Mouse (Mus musculus) MEL (cell line): ENCODE data around the gene Ddb1. TPM values are rescaled to one million over a fixed set of nuclear protein-coding genes. Genes with fewer than 3 reads are reported as not detected.

Experiments
- DNase-seq: peaks from one replicate; pipeline ENCODE4 v3.0.0; 2011; ENCODE audit warnings: low read depth, low spot score
- H3K27ac ChIP-seq: 2 replicates; pipeline ENCODE4 v1.5.1; 2012; ENCODE audit warnings: low read depth, mild to moderate bottlenecking, control low read depth, low read length, moderate library complexity; ENCODE audit not compliant: control insufficient read depth
- H3K27me3 ChIP-seq, 2 experiments: fragments of 150-350 bp in 1 of 2; sonication (generic) in 1 of 2; 2 replicates each; pipeline ENCODE4 v1.6.1; 2012; ENCODE audit warnings: low read length in 2 of 2, mild to moderate bottlenecking in 2 of 2, improper control_type of control experiment in 1 of 2, moderate library complexity in 1 of 2; ENCODE audit not compliant: insufficient read depth in 2 of 2, control insufficient read depth in 1 of 2
- H3K36me3 ChIP-seq, 2 experiments: 2 replicates each; pipeline ENCODE4 v1.6.1; 2012 to 2014; ENCODE audit warnings: low read length in 2 of 2, improper control_type of control experiment in 1 of 2, inconsistent platforms in 1 of 2, mild to moderate bottlenecking in 1 of 2; ENCODE audit not compliant: insufficient read depth in 2 of 2, control insufficient read depth in 1 of 2
- H3K4me1 ChIP-seq, 2 experiments: fragments of 150-350 bp in 1 of 2; sonication (generic) in 1 of 2; 2 replicates each; pipeline ENCODE4 v1.6.1; 2012; ENCODE audit warnings: low read length in 2 of 2, improper control_type of control experiment in 1 of 2, mild to moderate bottlenecking in 1 of 2; ENCODE audit not compliant: insufficient read depth in 2 of 2, control insufficient read depth in 1 of 2
- H3K4me3 ChIP-seq, 2 experiments: fragments of 150-350 bp in 1 of 2; sonication (generic) in 1 of 2; 2 replicates each; pipeline ENCODE4 v1.5.1; 2012; ENCODE audit warnings: low read depth in 2 of 2, low read length in 2 of 2, mild to moderate bottlenecking in 2 of 2, moderate library complexity in 2 of 2, control low read depth in 1 of 2, improper control_type of control experiment in 1 of 2; ENCODE audit not compliant: control insufficient read depth in 1 of 2, insufficient read depth in 1 of 2
- H3K79me2 ChIP-seq: 2 replicates; pipeline ENCODE4 v1.6.1; 2012; ENCODE audit warnings: mild to moderate bottlenecking, low read length, moderate library complexity; ENCODE audit not compliant: control insufficient read depth, poor library complexity, insufficient read depth
- H3K9ac ChIP-seq: 2 replicates; pipeline ENCODE4 v1.6.1; 2012; ENCODE audit warnings: low read depth, mild to moderate bottlenecking, control low read depth, low read length, moderate library complexity; ENCODE audit not compliant: control insufficient read depth, poor library complexity, severe bottlenecking
- H3K9me3 ChIP-seq: fragments of 150-350 bp; sonication (generic); replicated peaks from 2 replicates; pipeline ENCODE4 v1.6.1; 2012; ENCODE audit warnings: mild to moderate bottlenecking, low read length, improper control_type of control experiment, moderate library complexity; ENCODE audit not compliant: insufficient read depth
- CHD1 ChIP-seq: IDR thresholded peaks from 2 replicates; pipeline ENCODE4 v1.6.1; 2012; ENCODE audit warnings: low read depth, mild to moderate bottlenecking, inconsistent platforms, low read length, improper control_type of control experiment
- CTCF ChIP-seq, 3 experiments: IDR thresholded peaks in 2 of 3; conservative IDR thresholded peaks in 1 of 3; 2 replicates each; pipeline ENCODE4 v1.5.1; 2011 to 2012; ENCODE audit warnings: low read length in 3 of 3, low read depth in 2 of 3, mild to moderate bottlenecking in 2 of 3, improper control_type of control experiment in 1 of 3, inconsistent platforms in 1 of 3, mixed read lengths in 1 of 3, moderate library complexity in 1 of 3; ENCODE audit not compliant: control insufficient read depth in 1 of 3, insufficient read depth in 1 of 3, poor library complexity in 1 of 3, severe bottlenecking in 1 of 3
- ELF1 ChIP-seq: IDR thresholded peaks from 2 replicates; pipeline ENCODE4 v1.6.1; 2014; ENCODE audit warnings: low read depth, mild to moderate bottlenecking, inconsistent platforms, low read length, improper control_type of control experiment, moderate library complexity
- EP300 ChIP-seq, 2 experiments: IDR thresholded peaks; 2 replicates each; pipeline ENCODE4 v1.6.1; 2011; ENCODE audit warnings: improper control_type of control experiment in 2 of 2, low read length in 2 of 2, low read depth in 1 of 2, mild to moderate bottlenecking in 1 of 2
- GABPA ChIP-seq: IDR thresholded peaks from 2 replicates; pipeline ENCODE4 v1.6.1; 2012; ENCODE audit warnings: low read depth, mild to moderate bottlenecking, inconsistent platforms, low read length, improper control_type of control experiment, moderate library complexity
- HCFC1 ChIP-seq: IDR thresholded peaks from 2 replicates; pipeline ENCODE4 v1.6.1; 2012; ENCODE audit warnings: low read depth, mild to moderate bottlenecking, inconsistent platforms, low read length, improper control_type of control experiment, moderate library complexity
- MAX ChIP-seq: IDR thresholded peaks from 2 replicates; pipeline ENCODE4 v1.6.1; 2011; ENCODE audit warnings: low read length, improper control_type of control experiment
- MEF2A ChIP-seq: IDR thresholded peaks from 2 replicates; pipeline ENCODE4 v1.6.1; 2014; ENCODE audit warnings: low read depth, mild to moderate bottlenecking, inconsistent platforms, low read length, improper control_type of control experiment; ENCODE audit not compliant: poor library complexity, insufficient replicate concordance, severe bottlenecking; ENCODE audit errors: extremely low read depth
- MYC ChIP-seq: IDR thresholded peaks from 2 replicates; pipeline ENCODE4 v1.6.1; 2011; ENCODE audit warnings: low read depth, mild to moderate bottlenecking, low read length, improper control_type of control experiment, moderate library complexity
- POLR2AphosphoS2 ChIP-seq: IDR thresholded peaks from 2 replicates; pipeline ENCODE4 v1.6.1; 2011; ENCODE audit warnings: low read length, improper control_type of control experiment
- SIN3A ChIP-seq: IDR thresholded peaks from 2 replicates; pipeline ENCODE4 v1.6.1; 2012; ENCODE audit warnings: low read length, improper control_type of control experiment, inconsistent platforms
- SMC3 ChIP-seq: IDR thresholded peaks from 2 replicates; pipeline ENCODE4 v1.6.1; 2011; ENCODE audit warnings: low read depth, low read length, improper control_type of control experiment
- TBP ChIP-seq: IDR thresholded peaks from 2 replicates; pipeline ENCODE4 v1.8.0; 2011; ENCODE audit warnings: low read depth, low read length, improper control_type of control experiment
- UBTF ChIP-seq: IDR thresholded peaks from 2 replicates; pipeline ENCODE4 v1.6.1; 2012; ENCODE audit warnings: low read depth, mild to moderate bottlenecking, inconsistent platforms, low read length, improper control_type of control experiment, moderate library complexity, borderline replicate concordance; ENCODE audit not compliant: insufficient read depth
- ZC3H11A ChIP-seq: IDR thresholded peaks from 2 replicates; pipeline ENCODE4 v1.6.1; 2012; ENCODE audit warnings: low read depth, mild to moderate bottlenecking, inconsistent platforms, low read length, improper control_type of control experiment
- polyA plus RNA-seq, 2 experiments: library from polyadenylated mRNA; stranded (reverse) in 1 of 2; unstranded in 1 of 2; fragments of >175 nt in 1 of 2; fragments of >200 nt in 1 of 2; gene quantifications; 2 replicates each; pipeline versions ENCODE4 v1.2.1 to v1.2.4; 2012; ENCODE audit warnings: low replicate concordance in 2 of 2, low read depth in 1 of 2; ENCODE audit not compliant: insufficient read length in 2 of 2, insufficient read depth in 1 of 2, missing spikeins in 1 of 2
- total RNA-seq: library from RNA; depleted of rRNA; stranded (reverse); fragments of 300-350 nt; gene quantifications from 2 replicates; pipeline ENCODE4 v1.2.3, GENCODE M21; 2012; rRNA removed

Gene Ddb1
- total and polyA plus RNA-seq, 3 experiments, result 116 to 459 (median 365) TPM

DNA sequence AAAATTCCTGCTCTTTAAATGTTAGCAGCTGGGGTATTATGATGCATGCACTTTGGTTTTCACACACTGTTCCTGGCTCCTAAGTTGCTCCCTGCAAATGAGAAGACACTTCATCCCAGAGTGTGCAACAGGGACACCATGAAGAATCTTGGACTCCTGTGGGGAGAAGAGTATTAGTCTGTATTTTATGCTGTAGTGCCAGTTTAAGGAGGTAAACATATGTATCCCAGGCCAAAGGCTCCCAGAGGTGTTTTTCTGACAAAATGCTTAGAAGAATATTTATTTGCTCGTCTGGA is 73.6 kb downstream of the Ddb1 start:
- Histone ChIP-seq H3K9me3 (no peaks in the 10 kb centered on the region), H3K4me1 (peaks cover 0 to 10% of the 10 kb centered on the region in 2 experiments; a peak in 2 of 4 replicates), H3K27ac (no peak overlapping the region), H3K27me3 (peaks cover 10 to 16% of the 10 kb centered on the region in 2 experiments), H3K9ac (no peak overlapping the region), H3K4me3 (no peak overlapping the region), H3K36me3 (peaks cover 0 to 9% of the 10 kb centered on the region in 2 experiments; a peak in 2 of 4 replicates), H3K79me2 (no peaks in the 10 kb centered on the region)
- no peak for DNase-seq
- TF ChIP-seq MEF2A (no peak), SMC3 (no peak), EP300 (IDR thresholded peaks at IDR 0.05; ENCODE audit: low read depth in 1 of 2, low read length in 2 of 2) (no peak), HCFC1 (no peak), MAX (no peak), UBTF (no peak), CTCF (IDR thresholded peaks at IDR 0.05 in 2 of 3, conservative IDR thresholded peaks at IDR 0.05 in 1 of 3; ENCODE audit: control insufficient read depth in 1 of 3, insufficient read depth in 1 of 3, low read depth in 2 of 3, low read length in 3 of 3, poor library complexity in 1 of 3, severe bottlenecking in 1 of 3) (no peak), MYC (no peak), GABPA (no peak), CHD1 (no peak), SIN3A (no peak), POLR2AphosphoS2 (no peak), ELF1 (no peak), ZC3H11A (no peak), TBP (no peak)

Other genes starting within 250 kb of the Ddb1 start
- gene Syt7, start 216.2 kb upstream of the Ddb1 start, total RNA-seq, result not detected in 2 replicates
- not detected for gene Syt7, start 216.2 kb upstream of the Ddb1 start, polyA plus RNA-seq
- gene Lrrc10b, start 147.9 kb upstream of the Ddb1 start, total RNA-seq, result not detected in 2 replicates
- gene Lrrc10b, start 147.9 kb upstream of the Ddb1 start, polyA plus RNA-seq, result not detected
- 0.19 and 0.23 TPM in 2 replicates for gene Ppp1r32, start 122.4 kb upstream of the Ddb1 start, total RNA-seq
- gene Ppp1r32, start 122.4 kb upstream of the Ddb1 start, polyA plus RNA-seq, result under 1 TPM in 1 of 2 experiments, not detected in 1; 0.57 TPM
- gene Cpsf7, start 80.1 kb upstream of the Ddb1 start, total RNA-seq, result 36.2 and 36.9 TPM in 2 replicates
- gene Cpsf7, start 80.1 kb upstream of the Ddb1 start, polyA plus RNA-seq, result 100 to 1,000 TPM in 1 of 2 experiments, 10 to 100 TPM in 1; 69.8 to 183 TPM
- gene Sdhaf2, start 79.2 kb upstream of the Ddb1 start, total RNA-seq, result 61.2 and 68.5 TPM in 2 replicates
- 10 to 100 TPM in 1 of 2 experiments, not detected in 1; 74.6 TPM for gene Sdhaf2, start 79.2 kb upstream of the Ddb1 start, polyA plus RNA-seq
- 38.5 and 48.0 TPM in 2 replicates for gene Tmem216, start 49.1 kb upstream of the Ddb1 start, total RNA-seq
- gene Tmem216, start 49.1 kb upstream of the Ddb1 start, polyA plus RNA-seq, result 10 to 100 TPM in 1 of 2 experiments, not detected in 1; 48.1 TPM
- 7.6 and 9.0 TPM in 2 replicates for gene Cyb561a3, start 28.2 kb upstream of the Ddb1 start, total RNA-seq
- 10 to 100 TPM in 1 of 2 experiments, not detected in 1; 14.3 TPM for gene Cyb561a3, start 28.2 kb upstream of the Ddb1 start, polyA plus RNA-seq
- 10.8 and 11.9 TPM in 2 replicates for gene Tmem138, start 28.0 kb upstream of the Ddb1 start, total RNA-seq
- 10 to 100 TPM in 1 of 2 experiments, not detected in 1; 25.2 TPM for gene Tmem138, start 28.0 kb upstream of the Ddb1 start, polyA plus RNA-seq
- 3.6 and 3.7 TPM in 2 replicates for gene Tkfc, start 327 bp downstream of the Ddb1 start, total RNA-seq
- 10 to 100 TPM in 1 of 2 experiments, not detected in 1; 12.8 TPM for gene Tkfc, start 327 bp downstream of the Ddb1 start, polyA plus RNA-seq
- 0.04 and 0.23 TPM in 2 replicates for gene Vwce, start 28.9 kb downstream of the Ddb1 start, total RNA-seq
- 100 to 1,000 TPM in 1 of 2 experiments, 1 to 10 TPM in 1; 1.8 to 666 TPM for gene Vwce, start 28.9 kb downstream of the Ddb1 start, polyA plus RNA-seq
- gene Pga5, start 72.7 kb downstream of the Ddb1 start, total RNA-seq, result not detected in 2 replicates
- gene Pga5, start 72.7 kb downstream of the Ddb1 start, polyA plus RNA-seq, result not detected
- gene Vps37c, start 83.4 kb downstream of the Ddb1 start, total RNA-seq, result 6.5 and 8.1 TPM in 2 replicates
- 10 to 100 TPM in 1 of 2 experiments, not detected in 1; 11.9 TPM for gene Vps37c, start 83.4 kb downstream of the Ddb1 start, polyA plus RNA-seq
- gene Cd5, start 133.7 kb downstream of the Ddb1 start, total RNA-seq, result not detected in 2 replicates
- gene Cd5, start 133.7 kb downstream of the Ddb1 start, polyA plus RNA-seq, result not detected
- not detected in 2 replicates for gene Cd6, start 224.7 kb downstream of the Ddb1 start, total RNA-seq
- gene Cd6, start 224.7 kb downstream of the Ddb1 start, polyA plus RNA-seq, result not detected
- not detected in 2 replicates for gene Slc15a3, start 234.4 kb downstream of the Ddb1 start, total RNA-seq
- not detected for gene Slc15a3, start 234.4 kb downstream of the Ddb1 start, polyA plus RNA-seq